Mouse (Mus musculus): Measurements from ENCODE around the gene Lhx1.

DNA sequence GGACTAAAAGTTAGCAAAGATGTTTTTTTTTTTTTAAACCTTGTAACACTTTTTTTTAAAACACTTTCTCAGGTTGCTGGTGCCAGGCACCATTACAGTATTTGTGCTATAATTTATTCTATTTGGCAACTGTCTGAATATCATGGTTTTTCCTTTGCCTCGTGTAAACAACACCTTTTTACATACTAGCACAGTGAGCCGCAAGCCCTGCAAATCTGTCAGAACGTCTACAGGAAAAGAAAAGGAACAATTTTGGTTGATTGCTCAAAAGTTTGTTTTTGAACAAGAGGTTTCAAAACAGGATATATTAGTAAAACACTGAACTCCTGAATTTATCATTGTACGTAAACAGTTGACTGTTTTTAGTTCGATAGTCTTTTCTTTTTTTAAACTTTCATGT lies 7.1 kb downstream of the Lhx1 start:
- TF ChIP-seq CTCF (conservative IDR thresholded peaks at IDR 0.05; ENCODE audit: insufficient read depth, insufficient read length, low read depth, low read length) (no peak), POLR2A (IDR thresholded peaks at IDR 0.05; ENCODE audit: low read depth, low read length) (no peak)
